Mouse (Mus musculus) kidney, adult 2 months (tissue): ENCODE measurements at regions not wholly inside any gene's neighbourhood (a gene's known extent, or its start where the extent isn't known, plus 50 kb on each side); places are given as distances from the start of the nearest gene placed in this dataset.

ENCODE experiments used
- CTCF ChIP-seq: fragments of 200-500 bp; conservative IDR thresholded peaks from 2 replicates; pipeline ENCODE4 v1.5.1; 2011; ENCODE audit warnings: low read depth, mild to moderate bottlenecking, control low read depth, low read length, moderate library complexity, mixed read lengths; ENCODE audit not compliant: insufficient read depth, insufficient read length
- POLR2A ChIP-seq: fragments of 200-500 bp; IDR thresholded peaks from one replicate; pipeline ENCODE4 v1.6.1; 2011; ENCODE audit warnings: low read depth, low read length, control low read depth

DNA sequence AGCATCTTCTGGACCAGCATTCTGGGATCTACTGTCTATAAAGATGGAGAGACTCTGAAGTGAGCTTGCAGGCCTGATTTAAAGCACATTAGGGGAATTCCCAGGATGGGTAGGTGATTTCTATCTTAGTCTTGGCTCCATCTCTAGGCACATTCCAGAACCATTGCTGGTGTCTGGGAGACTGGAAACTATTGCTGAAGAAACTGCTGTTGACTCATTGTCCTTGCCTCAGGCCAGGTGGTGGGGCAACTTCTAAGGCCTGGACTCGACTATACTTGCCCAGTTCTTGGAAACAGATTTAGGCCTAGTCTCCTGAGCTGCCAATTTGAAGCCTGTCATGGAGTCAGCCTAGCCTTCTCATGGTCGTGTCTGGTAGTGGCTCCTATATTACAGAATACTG is 61.5 kb upstream of the Kdm8 start:
- TF ChIP-seq CTCF (no peak), POLR2A (no peak)
